Mouse (Mus musculus) urinary bladder, postnatal 4 days (tissue): ENCODE results near the gene Ptbp3.
A peak's percentile ranks its signal among the peaks of the same experiment; 100 is the strongest.

Experiments
- DNase-seq, 2 experiments: peaks; one replicate each; pipeline ENCODE4 v3.0.0; 2021 to 2022; ENCODE audit warnings: low spot score in 2 of 2

Ptbp3 gene

GRCm38 (mm10) chr4:59437990-59438854 is 110.9 kb downstream of the Ptbp3 start, which contains the start of gene Susd1:
Gene Susd1, minus strand, starts transcription at chr4:59438633.
- peak; percentile 58 to 74 for DNase-seq

- no peak for DNase-seq
Measured at GRCm38 (mm10) chr4:59435951-59436350, 113.2 kb downstream of the Ptbp3 start.

- no peak for DNase-seq
Measured at GRCm38 (mm10) chr4:59434039-59434438, 115.1 kb downstream of the Ptbp3 start.

DNA sequence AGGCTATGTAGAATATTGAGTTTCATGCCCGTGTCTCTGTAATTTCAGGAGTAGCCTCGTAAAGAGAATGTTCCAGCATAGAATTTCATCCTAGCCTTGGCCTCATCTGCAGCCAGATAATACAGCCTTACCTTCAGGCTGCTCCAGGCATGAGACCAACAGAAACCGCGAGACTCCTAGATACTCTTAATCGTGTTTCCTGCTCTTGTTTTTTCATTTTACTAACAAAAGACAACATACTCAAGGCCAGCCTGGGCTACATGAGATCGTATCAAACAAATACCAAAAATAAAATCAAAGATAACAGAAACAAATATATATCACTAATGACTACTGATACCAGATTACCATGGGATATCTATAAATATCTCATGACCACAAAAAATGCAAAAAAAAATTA is 120.0 kb downstream of the Ptbp3 start:
- no peak for DNase-seq

DNA sequence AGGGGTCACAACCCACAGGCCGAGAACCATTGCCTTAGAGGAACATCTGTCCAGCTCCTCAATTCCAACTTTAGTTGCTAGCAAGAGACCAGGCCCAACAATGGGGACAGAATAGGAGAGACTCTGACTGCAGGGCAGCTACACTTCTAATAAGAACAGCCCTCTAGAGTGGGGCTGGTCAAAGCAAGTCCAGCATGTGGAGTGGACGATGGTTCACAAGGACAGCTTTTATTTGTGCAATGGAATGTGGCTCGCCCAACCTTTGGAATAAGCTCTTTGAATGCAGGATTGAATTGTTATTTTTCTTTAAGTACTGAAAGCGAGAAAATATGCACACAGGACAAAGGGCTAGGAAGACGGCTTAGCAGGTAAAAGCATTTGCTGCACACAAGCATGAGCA is 122.7 kb downstream of the Ptbp3 start:
- DNase-seq, result no peak

- no peak for DNase-seq
Measured at GRCm38 (mm10) chr4:59422808-59423207, 126.4 kb downstream of the Ptbp3 start.

DNA sequence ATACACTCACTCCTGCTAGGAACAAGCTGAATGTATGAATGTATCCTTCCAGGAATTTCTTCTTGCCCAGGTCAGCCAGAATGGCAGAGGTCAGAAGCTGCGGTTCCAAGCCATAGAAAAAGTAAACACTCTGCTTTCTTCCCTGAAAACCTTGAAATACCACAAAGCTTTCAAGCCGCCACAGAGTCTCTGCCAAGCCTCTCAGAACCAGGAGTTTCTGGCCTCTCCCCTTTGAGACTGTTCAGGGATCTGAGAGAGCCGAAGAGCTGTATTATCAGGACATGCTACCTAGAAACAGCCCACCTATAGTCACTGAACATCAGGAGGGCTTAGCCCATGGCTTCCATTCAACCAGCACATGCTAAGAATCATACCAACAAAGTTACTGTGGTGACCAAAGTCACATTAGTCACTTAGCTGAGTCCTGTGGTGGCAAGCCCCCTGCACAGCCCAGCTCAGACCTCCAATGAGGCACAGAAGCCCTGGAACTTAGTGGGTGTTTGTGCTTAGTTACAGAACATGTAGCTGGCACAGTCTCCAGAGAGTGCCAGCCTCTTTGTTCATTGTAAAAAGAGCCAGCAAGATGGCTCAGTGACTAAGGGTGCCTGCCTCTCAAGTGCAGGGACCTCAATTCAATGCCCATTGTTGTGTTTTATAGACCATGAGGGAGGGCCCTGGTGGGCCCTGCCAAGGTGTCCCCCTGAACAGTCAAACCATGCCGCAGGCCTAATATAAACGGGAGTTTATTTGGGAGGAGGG is 127.0 kb downstream of the Ptbp3 start:
- DNase-seq, result no peak
